Mouse (Mus musculus): ENCODE data around the gene Krt84. TPM values are rescaled to one million over a fixed set of nuclear protein-coding genes. Genes with fewer than 3 reads are reported as not detected.

Krt84 gene
- total RNA-seq, 2 experiments from 2014 or later: not detected

DNA sequence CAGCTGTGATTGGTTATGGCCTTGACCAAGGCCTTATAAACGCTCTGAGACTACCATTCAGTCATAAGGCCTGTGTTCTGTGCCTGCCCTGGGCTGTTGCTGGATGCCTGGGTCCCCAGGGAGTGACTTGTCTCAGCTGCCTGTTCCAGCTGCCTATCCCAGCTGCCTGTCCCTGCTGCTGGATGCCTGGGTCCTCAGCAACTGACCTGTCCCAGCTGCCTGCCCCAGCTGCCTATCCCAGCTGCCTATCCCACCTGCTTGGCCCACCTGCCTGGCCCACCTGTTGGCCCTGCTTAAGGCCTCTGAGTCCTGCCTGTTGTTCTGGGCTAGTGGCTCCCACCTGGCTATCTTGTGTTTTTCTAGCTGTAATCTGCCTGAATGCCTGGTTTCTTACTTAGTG lies 38.4 kb downstream of the Krt84 start:
- no peak for DNase-seq

- DNase-seq: no peak
These were observed 38.9 kb downstream of the Krt84 start for GRCm38 (mm10) chr15:101493713-101494112.

- DNase-seq: no peak
These were observed 39.9 kb downstream of the Krt84 start for GRCm38 (mm10) chr15:101492718-101493117.

GRCm38 (mm10) chr15:101491431-101491830 lies 41.2 kb downstream of the Krt84 start, which contains the start of gene Krt83:
Gene Krt83, minus strand, starts transcription at chr15:101491512.
- DNase-seq: no peak

DNA sequence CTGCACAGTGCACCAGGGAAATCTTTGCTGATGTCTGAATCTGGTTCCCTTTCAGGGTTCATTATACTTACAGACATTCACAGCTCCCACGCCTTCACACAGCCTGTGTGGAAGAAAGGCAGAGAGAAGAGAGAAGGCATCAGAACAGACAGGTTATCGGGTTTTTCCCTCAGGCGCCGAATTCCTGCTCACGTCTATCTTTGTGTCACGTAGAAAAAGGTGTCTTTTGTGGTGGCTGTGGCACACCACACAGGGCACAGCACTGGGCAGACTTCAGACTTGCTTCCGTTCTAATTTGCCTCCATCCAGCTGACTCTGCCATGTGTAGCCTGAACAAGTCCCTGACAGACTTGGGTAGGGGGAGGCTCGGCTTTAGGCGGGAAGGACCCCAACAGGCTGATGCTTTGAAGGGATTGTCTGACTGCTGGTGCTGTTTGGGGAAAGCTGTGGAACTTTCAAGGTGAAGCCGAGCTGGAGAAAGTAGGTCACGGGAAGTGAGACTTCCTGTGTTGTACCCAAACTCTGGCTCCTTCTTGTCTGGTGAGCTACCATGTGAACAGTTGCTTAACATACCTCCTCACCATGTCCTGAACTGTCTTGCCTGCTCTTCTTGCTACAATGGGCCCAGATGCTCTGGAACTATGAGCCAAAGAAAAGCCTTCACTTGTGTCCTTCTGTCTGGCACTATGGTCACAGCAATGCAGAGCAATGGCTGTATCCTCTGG lies 46.5 kb downstream of the Krt84 start:
- peak in 1 of 2 experiments; percentile 11 for DNase-seq

DNA sequence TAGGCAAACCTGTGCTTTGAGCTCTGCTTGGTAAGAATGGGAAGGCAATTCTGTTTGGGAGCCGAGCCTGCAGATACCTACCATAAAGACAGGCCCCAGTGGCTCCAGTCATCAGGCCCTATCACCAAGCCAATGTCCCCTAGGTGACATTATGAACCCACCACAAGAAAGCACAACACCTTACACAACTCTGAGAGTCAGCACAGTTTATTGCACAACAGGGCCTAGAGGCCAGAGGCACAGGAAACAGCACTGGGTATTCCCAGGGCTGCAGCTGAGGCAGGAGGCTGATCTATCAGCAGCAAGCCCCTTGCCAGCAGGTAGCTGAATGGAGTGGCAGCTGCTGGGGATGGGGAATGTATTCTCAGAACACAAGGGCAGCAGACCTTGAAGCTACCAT lies 47.7 kb downstream of the Krt84 start:
- DNase-seq: no peak

DNA sequence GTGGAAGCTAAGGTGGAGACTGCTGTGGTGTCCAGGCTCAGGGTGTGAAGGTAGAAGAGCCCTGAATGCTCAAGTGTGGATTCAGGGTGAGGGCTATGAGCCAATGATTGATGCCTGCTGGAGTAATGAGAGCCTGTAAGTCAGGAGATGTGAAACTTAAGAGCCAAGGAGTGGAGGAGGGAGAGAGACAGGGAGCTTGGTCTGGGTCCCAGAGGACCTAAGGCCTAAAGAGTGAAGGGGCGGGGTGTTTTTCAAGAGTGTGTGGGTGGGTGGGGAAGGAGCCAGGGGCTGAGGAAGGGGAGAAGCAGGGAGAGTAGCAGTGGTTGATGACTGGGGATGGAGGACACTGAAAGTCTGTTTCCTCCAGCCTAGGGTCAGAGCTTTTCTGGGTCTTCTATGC lies 49.0 kb downstream of the Krt84 start:
- DNase-seq: no peak

DNA sequence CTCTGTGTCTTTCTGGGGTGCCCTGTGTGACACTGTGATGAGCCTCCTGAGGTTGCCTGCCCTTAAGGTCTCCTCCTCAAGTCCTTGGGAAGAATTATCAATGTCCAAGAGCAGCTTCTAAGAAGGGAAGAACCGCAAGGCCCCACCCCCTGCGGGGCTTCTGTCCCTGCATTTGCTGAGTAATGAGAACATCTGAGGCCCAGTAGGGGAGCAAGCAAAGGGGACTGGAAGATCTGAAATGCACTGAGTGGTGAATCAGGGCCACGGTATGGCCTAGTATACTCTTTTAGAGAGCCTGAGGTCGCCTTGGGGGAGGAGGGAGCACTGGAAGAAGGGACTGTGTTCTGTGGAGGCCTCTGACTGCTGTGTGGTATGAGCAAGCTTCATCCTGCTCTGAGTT lies 50.6 kb downstream of the Krt84 start:
- no peak for DNase-seq

- DNase-seq: no peak
These were observed 53.0 kb downstream of the Krt84 start for GRCm38 (mm10) chr15:101479666-101480060.

GRCm38 (mm10) chr15:101479007-101479665 lies 53.5 kb downstream of the Krt84 start:
- peak; percentile 30 to 43 for DNase-seq

Small RNA genes lying within 50 kb of the gene (microRNA-seq; reads per million reads assigned to microRNA genes)
- 0 reads per million in 2 experiments for gene Gm44393
- gene Gm44460: 0 reads per million in 2 experiments

Other genes with a start within 250 kb of the Krt84 start
- gene Atg101, start 248.5 kb downstream of the Krt84 start, total RNA-seq (2021): 10 to 100 TPM; 48.8 to 49.5 TPM
- gene 6030408B16Rik, start 239.6 kb downstream of the Krt84 start, total RNA-seq (2021): under 1 TPM; 0.20 to 0.30 TPM
- under 1 TPM in 1 of 2 experiments, not detected in 1; 0.46 TPM for gene Krt80, start 162.7 kb downstream of the Krt84 start, total RNA-seq (2021)
- not detected for gene Krt7, start 121.8 kb downstream of the Krt84 start, total RNA-seq (2021)
- gene Krt87, start 94.0 kb downstream of the Krt84 start, total RNA-seq (2021): under 1 TPM; 0.48 to 0.77 TPM
- not detected for gene Krt88, start 85.1 kb downstream of the Krt84 start, total RNA-seq (2021)
- not detected for gene Krt81, start 69.1 kb downstream of the Krt84 start, total RNA-seq (2021)
- not detected for gene Krt86, start 59.3 kb downstream of the Krt84 start, total RNA-seq (2021)
- gene Krt83, start 41.3 kb downstream of the Krt84 start, total RNA-seq (2021): not detected
- gene Gm49425, start 15.6 kb downstream of the Krt84 start, total RNA-seq (2021): not detected
- not detected for gene Krt82, start 17.8 kb upstream of the Krt84 start, total RNA-seq (2021)
- not detected for gene Krt90, start 30.1 kb upstream of the Krt84 start, total RNA-seq (2021)
- gene Krt75, start 41.1 kb upstream of the Krt84 start, total RNA-seq (2021): not detected
- gene Gm5414, start 95.4 kb upstream of the Krt84 start, total RNA-seq (2021): not detected
- not detected for gene Gm5478, start 114.6 kb upstream of the Krt84 start, total RNA-seq (2021)
- not detected for gene Krt6b, start 147.5 kb upstream of the Krt84 start, total RNA-seq (2021)
- not detected for gene Krt6a, start 161.5 kb upstream of the Krt84 start, total RNA-seq (2021)
- gene Krt5, start 180.1 kb upstream of the Krt84 start, total RNA-seq (2021): under 1 TPM; 0.56 to 0.85 TPM
- gene Krt71, start 210.3 kb upstream of the Krt84 start, total RNA-seq (2021): not detected